ENCODE assay signal across 29 mouse cellular contexts in genomic region chr17:88367876-88368275, GRCm38 (mm10).
A peak's percentile ranks its signal among the peaks of the same experiment; 100 is the strongest.
DNase-seq lines count a peak whose midpoint lies in the region; ATAC-seq and TF ChIP-seq lines count a peak whose summit lies in the region.
"Had no signal": no experiment of that assay in that cellular context is flagged by ENCODE, and none has a peak within 500 bp of the region (broad histone marks: within the 10 kb centered on the region; RNA-seq: fewer than 3 reads in every experiment).

No protein-coding gene starts in this region.

- H3K4me2 ChIP-seq in liver, embryonic 11.5 days: no peak overlapping the region
- H3K4me2 ChIP-seq: embryonic facial prominence, embryonic 13.5 days; heart, embryonic 11.5 days; liver, embryonic 13.5 days; midbrain, embryonic 12.5 days; neural tube, embryonic 13.5 days had no signal

- no peak overlapping the region for H3K27ac ChIP-seq in heart, embryonic 10.5 days
- peak overlapping the region; percentile 38 for H3K27ac ChIP-seq in bone marrow macrophage, adult 2 months (ENCODE audit: insufficient read depth, low read depth, low read length)
- peak overlapping the region; percentile 36 for H3K27ac ChIP-seq in macrophage
- no peak overlapping the region for H3K27ac ChIP-seq in liver, embryonic 11.5 days (ENCODE audit: low read depth, low read length)
- H3K27ac ChIP-seq: embryonic facial prominence, embryonic 13.5 days; forebrain, embryonic 10.5 days; gastrocnemius, adult 2 months; liver, embryonic 13.5 days; midbrain, embryonic 12.5 days; neural tube, embryonic 13.5 days had no signal

- H3K36me3 ChIP-seq in heart, embryonic 10.5 days: no peaks in the 10 kb centered on the region
- no peaks in the 10 kb centered on the region for H3K36me3 ChIP-seq in macrophage (ENCODE audit: inconsistent target)
- no peaks in the 10 kb centered on the region for H3K36me3 ChIP-seq in liver, embryonic 11.5 days (ENCODE audit: control insufficient read depth, insufficient read depth, low read length)
- H3K36me3 ChIP-seq: embryonic facial prominence, embryonic 13.5 days; forebrain, embryonic 10.5 days; liver, embryonic 13.5 days; midbrain, embryonic 12.5 days; neural tube, embryonic 13.5 days had no signal

- no peak overlapping the region for H3K4me3 ChIP-seq in heart, embryonic 10.5 days
- H3K4me3 ChIP-seq in bone marrow macrophage, adult 2 months (ENCODE audit: insufficient read depth, low read length): no peak overlapping the region
- no peak overlapping the region for H3K4me3 ChIP-seq in macrophage (ENCODE audit: inconsistent target)
- H3K4me3 ChIP-seq in liver, embryonic 11.5 days (ENCODE audit: low read depth, low read length): no peak overlapping the region
- H3K4me3 ChIP-seq: embryonic facial prominence, embryonic 13.5 days; forebrain, embryonic 10.5 days; gastrocnemius, adult 2 months; liver, embryonic 13.5 days; megakaryocyte, embryonic 14.5 days; midbrain, embryonic 12.5 days; neural tube, embryonic 13.5 days had no signal

- WGBS in heart, embryonic 10.5 days: 56% methylated on average over 5 of the region's 5 CpGs
- WGBS in macrophage (ENCODE audit: missing documents): 41% methylated on average over 5 of the region's 5 CpGs
- WGBS in liver, embryonic 11.5 days: 56% methylated on average over 5 of the region's 5 CpGs

- no peak overlapping the region for H3K9ac ChIP-seq in liver, embryonic 11.5 days (ENCODE audit: low read depth, low read length)
- H3K9ac ChIP-seq: embryonic facial prominence, embryonic 13.5 days; liver, embryonic 13.5 days; midbrain, embryonic 12.5 days; neural tube, embryonic 13.5 days had no signal

- H3K27me3 ChIP-seq in heart, embryonic 10.5 days (ENCODE audit: insufficient read depth, poor library complexity, severe bottlenecking): no peaks in the 10 kb centered on the region
- no peaks in the 10 kb centered on the region for H3K27me3 ChIP-seq in liver, embryonic 11.5 days (replicated peaks; ENCODE audit: control insufficient read depth, insufficient read depth, low read length)
- H3K27me3 ChIP-seq: embryonic facial prominence, embryonic 13.5 days; liver, embryonic 13.5 days; megakaryocyte, embryonic 14.5 days; midbrain, embryonic 12.5 days; neural tube, embryonic 13.5 days had no signal

- DNase-seq in heart, embryonic 10.5 days (ENCODE audit: low spot score): peak; percentile 36
- no peak for DNase-seq in heart, postnatal 10 days
- peak; percentile 28 for DNase-seq in brain, adult 2 months (ENCODE audit: low read depth, low spot score)
- DNase-seq in liver, embryonic 11.5 days (ENCODE audit: low spot score): no peak
- DNase-seq: adrenal gland, postnatal 36 days; B cell, adult 2 months; cerebellum, adult 11 months; cerebellum, adult 9-10 months; gastrocnemius, adult 2 months; gastrocnemius, postnatal 36 days; kidney, adult 18-20 months; kidney, postnatal 36 days; left cerebral cortex, postnatal 4 days; liver, embryonic 13.5 days; lung, adult 18-20 months; lung, postnatal 14 days; right cerebral cortex, postnatal 4 days; thymus, adult 2 months; thymus, postnatal 36 days had no signal

- no peaks in the 10 kb centered on the region for H3K79me2 ChIP-seq in macrophage (ENCODE audit: inconsistent target)

- no peaks in the 10 kb centered on the region for H3K4me1 ChIP-seq in heart, embryonic 10.5 days
- H3K4me1 ChIP-seq in bone marrow macrophage, adult 2 months (ENCODE audit: control insufficient read depth, insufficient read depth, low read length): peaks cover 8% of the 10 kb centered on the region
- no peaks in the 10 kb centered on the region for H3K4me1 ChIP-seq in liver, embryonic 11.5 days (replicated peaks; ENCODE audit: control insufficient read depth, insufficient read depth, low read length)
- H3K4me1 ChIP-seq: embryonic facial prominence, embryonic 13.5 days; forebrain, embryonic 10.5 days; liver, embryonic 13.5 days; megakaryocyte, embryonic 14.5 days; midbrain, embryonic 12.5 days; neural tube, embryonic 13.5 days had no signal

- no peak for ATAC-seq in liver, embryonic 11.5 days (replicated peaks; ENCODE audit: low FRiP score)
- ATAC-seq: forebrain, embryonic 16.5 days; hindbrain, embryonic 16.5 days had no signal

- no peak for TF ChIP-seq CTCF in bone marrow macrophage, adult 2 months (IDR thresholded peaks at IDR 0.05; ENCODE audit: low read depth, low read length)

- no peaks in the 10 kb centered on the region for H3K9me3 ChIP-seq in heart, embryonic 10.5 days
- no peaks in the 10 kb centered on the region for H3K9me3 ChIP-seq in liver, embryonic 11.5 days (ENCODE audit: control insufficient read depth, low read length)
- H3K9me3 ChIP-seq: embryonic facial prominence, embryonic 13.5 days; forebrain, embryonic 10.5 days; liver, embryonic 13.5 days; midbrain, embryonic 12.5 days; neural tube, embryonic 13.5 days had no signal

- TF ChIP-seq POLR2A in bone marrow macrophage, adult 2 months (IDR thresholded peaks at IDR 0.05; ENCODE audit: borderline replicate concordance, low read depth, low read length): no peak

- intact Hi-C loops in heart, postnatal 10 days (cut with DNase I): no loop called here

Comparison
In these comparisons a context has a peak if more than half of its experiments do, and no peak if none do; other contexts are left out.
1. DNase-seq: peak in heart, embryonic 10.5 days (single experiment) and brain, adult 2 months (single experiment); none in heart, postnatal 10 days (0 of 2) and liver, embryonic 11.5 days (single experiment).
2. H3K27ac ChIP-seq: peak in bone marrow macrophage, adult 2 months (single experiment) and macrophage (single experiment); none in heart, embryonic 10.5 days (single experiment) and liver, embryonic 11.5 days (single experiment).